Mouse (Mus musculus): ENCODE data around the gene Iqub.

- TF ChIP-seq CTCF (IDR thresholded peaks at IDR 0.05; ENCODE audit: borderline replicate concordance, insufficient read depth, low read length) = no peak
- no peak for TF ChIP-seq POLR2A (IDR thresholded peaks at IDR 0.05; ENCODE audit: low read depth, low read length)
These were observed 106.1 kb downstream of the Iqub start for GRCm38 (mm10) chr6:24408573-24409427.
